Mouse (Mus musculus) heart, embryonic 15.5 days (tissue): ENCODE measurements around the gene Kctd7. TPM values are rescaled to one million over a fixed set of nuclear protein-coding genes. Genes with fewer than 3 reads are reported as not detected.

Experiments
- ATAC-seq: fragments of 200-750 bp; cut with Nextera tagmentation; replicated peaks from 2 replicates; pipeline ENCODE4 v1.8.0; 2017; ENCODE audit warnings: low read depth, moderate TSS enrichment; ENCODE audit not compliant: insufficient number of reproducible peaks, insufficient read depth, low FRiP score
- H3K27ac ChIP-seq: fragments of 300-500 bp; sonication (generic); 2 replicates; pipeline ENCODE4 v1.5.1; 2015; ENCODE audit warnings: mild to moderate bottlenecking, inconsistent platforms
- H3K27me3 ChIP-seq: fragments of 300-500 bp; sonication (generic); 2 replicates; pipeline ENCODE4 v1.6.1; 2015; ENCODE audit warnings: inconsistent platforms
- H3K36me3 ChIP-seq: fragments of 300-500 bp; sonication (generic); 2 replicates; pipeline ENCODE4 v1.6.1; 2015; ENCODE audit warnings: mild to moderate bottlenecking, inconsistent platforms
- H3K4me1 ChIP-seq: fragments of 300-500 bp; sonication (generic); replicated peaks from 2 replicates; pipeline ENCODE4 v1.6.1; 2015; ENCODE audit warnings: inconsistent platforms
- H3K4me2 ChIP-seq: fragments of 300-500 bp; sonication (generic); 2 replicates; pipeline ENCODE4 v1.6.1; 2015; ENCODE audit warnings: inconsistent platforms, mild to moderate bottlenecking, moderate library complexity
- H3K4me3 ChIP-seq: fragments of 300-500 bp; sonication (generic); 2 replicates; pipeline ENCODE4 v1.5.1; 2015; ENCODE audit warnings: mild to moderate bottlenecking, inconsistent platforms
- H3K9ac ChIP-seq: fragments of 300-500 bp; sonication (generic); 2 replicates; pipeline ENCODE4 v1.6.1; 2015; ENCODE audit warnings: mild to moderate bottlenecking, inconsistent platforms
- H3K9me3 ChIP-seq: fragments of 300-500 bp; sonication (generic); replicated peaks from 2 replicates; pipeline ENCODE4 v1.6.1; 2016; ENCODE audit warnings: inconsistent platforms
- WGBS: fragments of 180-500 bp; shearing (Covaris S2); methylation state at CpG from one replicate; pipeline ENCODE4 v1.1.7; 2015; ENCODE audit warnings: mixed read lengths; 5-methylcytosine and 5-hydroxymethylcytosine counted together
- polyA plus RNA-seq: library from polyadenylated mRNA; unstranded; fragments of >200 nt; fragmentation: Nextera tagmentation; extraction: Ambion mirVana; gene quantifications from 2 replicates; pipeline ENCODE4 v1.2.1, GENCODE M21; 2015

The Kctd7 gene
- polyA plus RNA-seq, 1 experiment from 2014 or later, result 4.1 TPM

- Histone ChIP-seq H3K9ac (peak overlapping the region; percentile 74; the same call in 1 of the 2 replicates), H3K4me2 (peak overlapping the region; percentile 76), H3K36me3 (no peaks in the 10 kb centered on the region), H3K27ac (no peak overlapping the region), H3K9me3 (no peaks in the 10 kb centered on the region), H3K4me1 (peaks cover 27% of the 10 kb centered on the region), H3K4me3 (peak overlapping the region; percentile 71), H3K27me3 (no peaks in the 10 kb centered on the region)
- ATAC-seq, result no peak
- 71% methylated on average over 4 of the region's 4 CpGs for WGBS
These were observed 28.4 kb downstream of the Kctd7 start for GRCm38 (mm10) chr5:130173012-130173411.

GRCm38 (mm10) chr5:130177871-130178270, 33.2 kb downstream of the Kctd7 start:
- Histone ChIP-seq H3K9me3 (no peaks in the 10 kb centered on the region), H3K4me3 (no peak overlapping the region), H3K36me3 (no peaks in the 10 kb centered on the region), H3K4me2 (no peak overlapping the region), H3K9ac (no peak overlapping the region), H3K27me3 (no peaks in the 10 kb centered on the region), H3K4me1 (peaks cover 20% of the 10 kb centered on the region), H3K27ac (no peak overlapping the region)
- ATAC-seq, result no peak
- WGBS, result 55% methylated on average over 4 of the region's 4 CpGs

- Histone ChIP-seq H3K9ac (no peak overlapping the region), H3K4me2 (no peak overlapping the region), H3K27me3 (no peaks in the 10 kb centered on the region), H3K36me3 (no peaks in the 10 kb centered on the region), H3K9me3 (no peaks in the 10 kb centered on the region), H3K4me3 (no peak overlapping the region), H3K27ac (no peak overlapping the region), H3K4me1 (peaks cover 21% of the 10 kb centered on the region)
- no peak for ATAC-seq
- 62% methylated on average over 7 of the region's 7 CpGs for WGBS
These were observed 35.7 kb downstream of the Kctd7 start for GRCm38 (mm10) chr5:130180362-130180761.

DNA sequence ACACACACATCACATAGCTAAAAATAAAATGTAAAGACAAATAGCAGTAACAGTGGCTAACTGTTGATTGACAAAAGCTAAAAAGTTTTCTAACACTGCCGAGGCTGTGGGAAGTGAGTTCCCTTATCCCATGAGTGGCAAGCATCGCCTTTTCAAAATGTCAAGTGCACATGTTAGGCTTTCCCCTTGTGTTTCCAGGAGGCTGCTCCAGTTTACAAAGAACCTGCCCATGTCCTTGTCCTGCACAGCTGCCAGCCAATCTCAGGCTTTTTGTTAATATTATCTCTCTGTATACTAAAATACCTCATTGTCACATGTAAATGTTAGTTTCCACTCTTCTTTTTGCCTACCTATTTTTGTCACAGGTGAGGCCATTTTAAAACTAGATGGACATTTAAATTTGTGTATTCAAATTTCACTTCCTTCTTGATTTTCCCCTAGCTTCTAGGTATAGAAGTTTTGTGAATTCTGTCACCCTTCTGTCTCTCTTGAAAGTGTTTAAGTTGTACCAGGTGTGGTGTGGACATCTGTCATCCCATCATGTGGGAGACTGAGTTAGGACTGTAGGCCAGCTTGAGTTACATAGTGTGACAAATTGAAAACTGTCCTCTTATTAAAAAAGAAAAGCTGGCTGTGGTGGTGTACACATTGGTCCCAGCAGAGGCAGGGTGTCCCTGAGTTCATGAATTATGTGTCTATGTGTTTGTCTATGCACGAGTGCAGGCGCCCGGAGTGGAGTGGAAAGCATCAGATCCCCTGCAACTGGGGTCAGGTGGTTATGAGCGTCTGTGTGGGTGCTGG, 37.3 kb downstream of the Kctd7 start:
- no peak overlapping the region for H3K9ac ChIP-seq
- no peak overlapping the region for H3K4me2 ChIP-seq
- WGBS, result 75% methylated on average over 6 of the region's 6 CpGs

GRCm38 (mm10) chr5:130182541-130182821, 37.8 kb downstream of the Kctd7 start:
- Histone ChIP-seq H3K4me2 (no peak overlapping the region), H3K9me3 (no peaks in the 10 kb centered on the region), H3K9ac (no peak overlapping the region), H3K27me3 (no peaks in the 10 kb centered on the region), H3K4me3 (no peak overlapping the region), H3K4me1 (peaks cover 21% of the 10 kb centered on the region), H3K27ac (no peak overlapping the region), H3K36me3 (no peaks in the 10 kb centered on the region)
- ATAC-seq, result no peak
- WGBS, result 74% methylated on average over 3 of the region's 3 CpGs

More for the DNA sequence above, 37.3 kb downstream of the Kctd7 start:
- H3K27me3 ChIP-seq, result no peaks in the 10 kb centered on the region
- peaks cover 21% of the 10 kb centered on the region for H3K4me1 ChIP-seq
- no peak for ATAC-seq
- no peaks in the 10 kb centered on the region for H3K36me3 ChIP-seq
- H3K27ac ChIP-seq, result no peak overlapping the region
- no peaks in the 10 kb centered on the region for H3K9me3 ChIP-seq
- no peak overlapping the region for H3K4me3 ChIP-seq

DNA sequence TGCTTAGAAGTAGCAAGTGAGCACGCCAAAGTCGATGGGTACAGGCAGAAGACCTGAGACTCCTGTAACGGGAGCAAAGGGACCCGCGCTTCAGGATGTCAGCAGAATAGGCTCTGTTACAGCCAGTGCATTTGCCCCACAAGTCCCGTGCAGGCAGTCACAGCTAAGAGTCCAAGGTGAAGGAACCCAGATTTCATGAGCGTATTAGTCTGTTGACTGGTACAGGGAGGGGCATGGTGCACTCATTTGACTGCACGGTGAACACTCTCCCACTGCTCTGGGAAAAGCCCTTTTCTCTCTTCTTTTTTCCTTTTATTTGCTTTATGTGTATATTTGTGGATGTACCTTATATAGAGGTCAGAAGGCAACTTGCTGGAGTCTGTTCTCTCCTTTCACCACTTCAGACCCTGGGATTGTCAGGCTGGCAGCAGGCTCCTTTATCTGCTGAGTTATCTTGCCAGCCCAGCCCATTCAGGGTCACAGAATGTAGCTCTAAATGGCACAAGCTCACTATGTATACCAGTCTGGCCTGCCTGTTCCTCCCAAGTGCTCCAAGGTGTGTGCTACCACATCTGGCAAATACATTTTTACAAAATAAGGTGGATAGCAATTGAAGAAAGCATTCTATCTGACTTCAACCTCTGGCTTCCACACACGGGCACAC, 39.7 kb downstream of the Kctd7 start:
- no peak overlapping the region for H3K4me2 ChIP-seq
- peaks cover under 1% of the 10 kb centered on the region for H3K36me3 ChIP-seq
- WGBS, result 72% methylated on average over 9 of the region's 9 CpGs
- no peak overlapping the region for H3K9ac ChIP-seq
- H3K9me3 ChIP-seq, result no peaks in the 10 kb centered on the region
- ATAC-seq, result no peak
- H3K27ac ChIP-seq, result no peak overlapping the region
- H3K27me3 ChIP-seq, result no peaks in the 10 kb centered on the region
- H3K4me1 ChIP-seq, result peaks cover 19% of the 10 kb centered on the region
- H3K4me3 ChIP-seq, result no peak overlapping the region

- no peaks in the 10 kb centered on the region for H3K27me3 ChIP-seq
- H3K4me2 ChIP-seq, result no peak overlapping the region
- no peak overlapping the region for H3K4me3 ChIP-seq
- WGBS, result 78% methylated on average over 6 of the region's 6 CpGs
- H3K9ac ChIP-seq, result no peak overlapping the region
- H3K36me3 ChIP-seq, result peaks cover 10% of the 10 kb centered on the region
- H3K9me3 ChIP-seq, result no peaks in the 10 kb centered on the region
- H3K27ac ChIP-seq, result no peak overlapping the region
- ATAC-seq, result no peak
- peaks cover 16% of the 10 kb centered on the region for H3K4me1 ChIP-seq
These were observed 40.7 kb downstream of the Kctd7 start for GRCm38 (mm10) chr5:130185312-130185711.

GRCm38 (mm10) chr5:130187383-130187782, 42.7 kb downstream of the Kctd7 start:
- WGBS, result 70% methylated on average over 7 of the region's 7 CpGs
- Histone ChIP-seq H3K36me3 (peaks cover 19% of the 10 kb centered on the region), H3K27ac (no peak overlapping the region), H3K9me3 (no peaks in the 10 kb centered on the region), H3K9ac (no peak overlapping the region), H3K4me3 (no peak overlapping the region), H3K4me2 (no peak overlapping the region), H3K4me1 (peaks cover 17% of the 10 kb centered on the region), H3K27me3 (no peaks in the 10 kb centered on the region)
- no peak for ATAC-seq

GRCm38 (mm10) chr5:130190909-130191308, 46.2 kb downstream of the Kctd7 start:
- Histone ChIP-seq H3K9me3 (no peaks in the 10 kb centered on the region), H3K9ac (no peak overlapping the region), H3K27me3 (no peaks in the 10 kb centered on the region), H3K27ac (no peak overlapping the region), H3K36me3 (peaks cover 22% of the 10 kb centered on the region), H3K4me2 (no peak overlapping the region), H3K4me3 (no peak overlapping the region), H3K4me1 (peaks cover 15% of the 10 kb centered on the region)
- ATAC-seq, result no peak
- 91% methylated on average over 6 of the region's 6 CpGs for WGBS

DNA sequence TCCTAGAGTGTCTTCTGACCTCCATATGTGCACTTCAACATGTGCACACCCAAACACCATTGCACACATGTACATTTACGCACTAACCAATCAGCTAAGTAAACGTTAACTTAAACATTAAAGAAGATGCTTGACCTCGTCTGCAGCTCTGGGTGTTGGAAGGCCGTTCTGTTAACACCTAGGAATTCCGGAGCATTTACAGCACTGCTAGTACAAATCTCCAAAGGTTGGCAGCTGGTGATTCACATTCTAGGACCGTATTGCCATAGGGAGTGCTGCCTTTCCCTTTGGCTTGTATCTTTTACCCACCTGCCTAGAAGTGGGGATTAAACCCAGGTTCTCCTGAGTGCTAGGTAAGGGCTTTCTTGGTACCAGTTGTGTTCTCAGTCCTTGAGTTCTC, 47.2 kb downstream of the Kctd7 start:
- no peaks in the 10 kb centered on the region for H3K27me3 ChIP-seq
- peak overlapping the region; percentile 59 for H3K27ac ChIP-seq
- H3K4me2 ChIP-seq, result 0 out of 2 replicates have a peak overlapping the region, but pooled peaks have one; percentile 1
- no peak overlapping the region for H3K9ac ChIP-seq
- peak; percentile 37; the same call in 1 of the 2 replicates for ATAC-seq
- WGBS, result 45% methylated on average over 6 of the region's 6 CpGs
- H3K4me3 ChIP-seq, result no peak overlapping the region
- no peaks in the 10 kb centered on the region for H3K9me3 ChIP-seq
- peaks cover 22% of the 10 kb centered on the region for H3K36me3 ChIP-seq
- H3K4me1 ChIP-seq, result peaks cover 22% of the 10 kb centered on the region

DNA sequence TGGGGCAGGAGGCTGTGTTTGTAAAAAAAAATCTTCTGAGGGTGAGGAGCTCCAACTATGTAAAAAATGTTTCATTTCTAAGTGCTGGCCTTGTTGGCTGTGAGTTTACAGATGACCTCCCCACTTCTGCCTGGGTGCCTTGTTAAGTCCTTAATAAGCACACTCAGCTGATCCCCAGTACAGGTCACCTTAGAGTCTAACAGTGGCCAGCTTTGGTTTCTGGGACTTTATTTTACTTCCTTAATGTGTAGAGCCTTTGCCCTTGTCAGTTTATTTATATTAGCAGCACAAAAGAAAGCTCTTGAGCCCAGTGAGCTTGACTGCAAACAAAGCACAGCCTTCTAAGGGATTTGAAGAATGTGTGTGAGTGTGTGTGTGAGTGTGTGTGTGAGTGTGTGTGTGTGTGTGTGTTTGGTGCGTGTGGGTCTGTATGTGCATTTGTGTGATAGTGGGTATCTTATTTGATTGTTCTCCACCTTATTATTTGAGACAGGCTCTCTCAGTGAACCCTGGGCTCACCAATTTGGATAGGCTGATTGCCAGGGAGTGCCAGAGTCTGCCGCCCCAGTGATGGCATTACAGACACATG, 47.8 kb downstream of the Kctd7 start:
- ATAC-seq, result 0 out of 2 replicates have a peak, but pooled peaks have one; percentile 18
- Histone ChIP-seq H3K4me3 (no peak overlapping the region), H3K36me3 (peaks cover 22% of the 10 kb centered on the region), H3K27ac (peak overlapping the region; percentile 59), H3K4me1 (peaks cover 22% of the 10 kb centered on the region), H3K9me3 (no peaks in the 10 kb centered on the region), H3K9ac (no peak overlapping the region), H3K4me2 (no peak overlapping the region), H3K27me3 (no peaks in the 10 kb centered on the region)
- 45% methylated on average over 2 of the region's 2 CpGs for WGBS
